Mouse (Mus musculus): ENCODE measurements at regions not wholly inside any gene's neighbourhood (a gene's known extent, or its start where the extent isn't known, plus 50 kb on each side); places are given as distances from the start of the nearest gene placed in this dataset.
"Not testable (repeated sequence)": the region's sequence is repeated elsewhere in the genome, so short reads cannot be mapped to it uniquely, and the experiment has no call there.

- DNase-seq = no peak
These were observed 1345.4 kb upstream of the A1bg start for GRCm38 (mm10) chr15:62268189-62268588.

- DNase-seq = no peak
These were observed 1344.7 kb upstream of the A1bg start for GRCm38 (mm10) chr15:62267536-62267935.

GRCm38 (mm10) chr15:62266025-62266424, 1343.2 kb upstream of the A1bg start:
- DNase-seq = no peak

- DNase-seq = peak; percentile 61
These were observed 1342.7 kb upstream of the A1bg start for GRCm38 (mm10) chr15:62265484-62265937.

- DNase-seq = peak; percentile 66
These were observed 1342.2 kb upstream of the A1bg start for GRCm38 (mm10) chr15:62264966-62265365.

- no peak for DNase-seq
These were observed 1341.4 kb upstream of the A1bg start for GRCm38 (mm10) chr15:62264183-62264582.

- no peak for DNase-seq
These were observed 1339.7 kb upstream of the A1bg start for GRCm38 (mm10) chr15:62262487-62262886.

GRCm38 (mm10) chr15:62261520-62261919, 1338.7 kb upstream of the A1bg start:
- DNase-seq = no peak

GRCm38 (mm10) chr15:62258611-62259010, 1335.8 kb upstream of the A1bg start:
- DNase-seq = no peak

GRCm38 (mm10) chr15:62257955-62258354, 1335.1 kb upstream of the A1bg start:
- DNase-seq = peak; percentile 95

- peak; percentile 39 for DNase-seq
These were observed 1334.4 kb upstream of the A1bg start for GRCm38 (mm10) chr15:62257110-62257667.

GRCm38 (mm10) chr15:62255571-62255970, 1332.8 kb upstream of the A1bg start:
- peak; percentile 68 for DNase-seq

- DNase-seq = no peak
These were observed 1330.9 kb upstream of the A1bg start for GRCm38 (mm10) chr15:62253724-62254123.

GRCm38 (mm10) chr15:62252078-62252833, 1329.4 kb upstream of the A1bg start:
- not testable (repeated sequence) for DNase-seq

- no peak for DNase-seq
These were observed 1326.6 kb upstream of the A1bg start for GRCm38 (mm10) chr15:62249436-62249835.

GRCm38 (mm10) chr15:62246561-62247079, 1323.8 kb upstream of the A1bg start:
- no peak for DNase-seq

- DNase-seq = no peak
These were observed 1322.4 kb upstream of the A1bg start for GRCm38 (mm10) chr15:62245237-62245636.

- no peak for DNase-seq
These were observed 1322.0 kb upstream of the A1bg start for GRCm38 (mm10) chr15:62244819-62245218.

GRCm38 (mm10) chr15:62240031-62240430, 1317.2 kb upstream of the A1bg start:
- no peak for DNase-seq

GRCm38 (mm10) chr15:62238503-62239045, 1315.8 kb upstream of the A1bg start:
- DNase-seq = no peak

- no peak for DNase-seq
These were observed 1313.2 kb upstream of the A1bg start for GRCm38 (mm10) chr15:62236056-62236455.

GRCm38 (mm10) chr15:62234182-62234760, 1311.5 kb upstream of the A1bg start:
- DNase-seq = no peak

- no peak for DNase-seq
These were observed 1310.3 kb upstream of the A1bg start for GRCm38 (mm10) chr15:62233154-62233553.

- no peak for DNase-seq
These were observed 1308.9 kb upstream of the A1bg start for GRCm38 (mm10) chr15:62231709-62232108.
